ENCODE assay signal across 9 mouse cellular contexts in the genomic region with DNA sequence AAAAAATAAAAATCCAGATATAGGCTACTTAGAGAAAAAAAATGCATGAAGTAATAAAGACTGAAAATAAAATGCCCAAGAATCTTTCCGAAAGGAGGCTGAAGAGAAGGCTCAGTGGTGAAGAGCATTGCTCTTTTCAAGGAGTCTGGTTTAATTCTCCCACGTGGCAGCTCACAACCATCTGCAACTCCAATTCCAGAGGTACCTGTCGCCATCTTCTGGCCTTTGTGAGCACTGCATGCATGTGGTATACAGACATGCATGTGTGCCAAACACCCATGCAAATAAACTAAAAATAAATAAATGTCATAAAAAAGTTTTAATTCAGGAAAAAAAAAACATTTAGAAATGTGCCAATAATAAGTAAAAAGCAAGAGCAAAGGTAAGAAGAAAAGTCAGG.
DNase-seq lines count a peak whose midpoint lies in the region; ATAC-seq and TF ChIP-seq lines count a peak whose summit lies in the region.
"Had no signal": no experiment of that assay in that cellular context is flagged by ENCODE, and none has a peak within 500 bp of the region (broad histone marks: within the 10 kb centered on the region; RNA-seq: fewer than 3 reads in every experiment).

No protein-coding gene starts in this region.

- DNase-seq in cerebellum, postnatal 14 days: peak; percentile 34 to 57
- no peak for DNase-seq in cerebellum, adult 11-12 months
- peak; percentile 1 to 5 for DNase-seq in spleen, adult 2 months (ENCODE audit: low read depth in 1 of 2, low spot score in 2 of 2)
- DNase-seq in spleen, adult 12 weeks (ENCODE audit: low spot score): no peak
- DNase-seq in forelimb bud, embryonic 11.5 days (ENCODE audit: low read depth, low spot score): peak; percentile 43
- peak; percentile 30 for DNase-seq in naive thymus-derived CD4-positive, alpha-beta T cell, adult 2 months (ENCODE audit: low read depth)
- DNase-seq in urinary bladder, adult 18-20 months (ENCODE audit: low spot score in 2 of 2): no peak

- H3K4me1 ChIP-seq in spleen, adult 2 months (ENCODE audit: control insufficient read depth, insufficient read depth, insufficient read length): no peaks in the 10 kb centered on the region

- no peak for TF ChIP-seq POLR2A in spleen, adult 2 months (IDR thresholded peaks at IDR 0.05; ENCODE audit: low read depth, low read length)

- no peak overlapping the region for H3K27ac ChIP-seq in spleen, adult 2 months (ENCODE audit: insufficient read depth, low read length)
- H3K27ac ChIP-seq: heart, embryonic 15.5 days had no signal

- no peaks in the 10 kb centered on the region for H3K27me3 ChIP-seq in spleen, adult 2 months (ENCODE audit: control insufficient read depth, insufficient read depth, low read length)
- H3K27me3 ChIP-seq: heart, embryonic 15.5 days had no signal

- ATAC-seq in inflammation-experienced regulatory T-cells, adult 6 months: no peak

- no peaks in the 10 kb centered on the region for H3K36me3 ChIP-seq in spleen, adult 2 months (ENCODE audit: control insufficient read depth, insufficient read depth, low read length)
- H3K36me3 ChIP-seq: heart, embryonic 15.5 days had no signal

- WGBS in spleen, adult 2 months: 34% methylated on average over 3 of the region's 3 CpGs

- no peak for TF ChIP-seq CTCF in spleen, adult 2 months (IDR thresholded peaks at IDR 0.05; ENCODE audit: extremely low read depth, insufficient read depth, insufficient read length, insufficient replicate concordance)

- H3K4me3 ChIP-seq in spleen, adult 2 months (ENCODE audit: extremely low read depth, insufficient read depth, insufficient read length): no peak overlapping the region
- H3K4me3 ChIP-seq: heart, embryonic 15.5 days had no signal

Comparison
In these comparisons a context has a peak if more than half of its experiments do, and no peak if none do; other contexts are left out.
1. DNase-seq: peak in cerebellum, postnatal 14 days (2 of 2), spleen, adult 2 months (2 of 2), forelimb bud, embryonic 11.5 days (single experiment) and naive thymus-derived CD4-positive, alpha-beta T cell, adult 2 months (single experiment); none in cerebellum, adult 11-12 months (single experiment), spleen, adult 12 weeks (single experiment) and urinary bladder, adult 18-20 months (0 of 2).